Mouse (Mus musculus) cerebellum, adult (tissue): ENCODE results near the gene Vmn1r188.
"Not testable (repeated sequence)": the region's sequence is repeated elsewhere in the genome, so short reads cannot be mapped to it uniquely, and the experiment has no call there.

Source experiments
- ATAC-seq: cut with Nextera tagmentation; 2 replicates; pipeline ENCODE4 v1.9.2; 2017; ENCODE audit warnings: mild to moderate bottlenecking, moderate library complexity, mixed read lengths; ENCODE audit not compliant: insufficient number of reproducible peaks, low FRiP score, low TSS enrichment

Gene Vmn1r188

DNA sequence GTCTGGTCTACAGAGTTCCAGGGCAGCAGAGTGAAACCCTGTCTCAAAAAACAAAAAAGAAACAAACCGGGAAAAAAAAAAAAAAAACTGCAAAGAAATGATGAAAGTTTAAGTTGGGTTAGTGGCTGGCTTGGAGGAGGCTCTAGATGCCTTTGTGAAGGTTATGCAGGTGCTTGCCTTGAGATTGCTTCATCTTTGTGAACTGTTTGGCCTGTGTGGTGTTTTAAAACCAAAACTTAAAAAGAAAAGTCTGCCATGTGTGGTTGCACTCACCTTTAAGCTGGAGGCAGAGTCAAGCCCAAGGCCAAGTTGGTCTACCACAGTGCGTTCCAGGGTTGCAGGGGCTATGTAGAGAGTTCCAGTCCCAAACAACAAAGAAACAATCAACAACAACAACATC, 35.2 kb upstream of the Vmn1r188 start:
- ATAC-seq, result no peak

DNA sequence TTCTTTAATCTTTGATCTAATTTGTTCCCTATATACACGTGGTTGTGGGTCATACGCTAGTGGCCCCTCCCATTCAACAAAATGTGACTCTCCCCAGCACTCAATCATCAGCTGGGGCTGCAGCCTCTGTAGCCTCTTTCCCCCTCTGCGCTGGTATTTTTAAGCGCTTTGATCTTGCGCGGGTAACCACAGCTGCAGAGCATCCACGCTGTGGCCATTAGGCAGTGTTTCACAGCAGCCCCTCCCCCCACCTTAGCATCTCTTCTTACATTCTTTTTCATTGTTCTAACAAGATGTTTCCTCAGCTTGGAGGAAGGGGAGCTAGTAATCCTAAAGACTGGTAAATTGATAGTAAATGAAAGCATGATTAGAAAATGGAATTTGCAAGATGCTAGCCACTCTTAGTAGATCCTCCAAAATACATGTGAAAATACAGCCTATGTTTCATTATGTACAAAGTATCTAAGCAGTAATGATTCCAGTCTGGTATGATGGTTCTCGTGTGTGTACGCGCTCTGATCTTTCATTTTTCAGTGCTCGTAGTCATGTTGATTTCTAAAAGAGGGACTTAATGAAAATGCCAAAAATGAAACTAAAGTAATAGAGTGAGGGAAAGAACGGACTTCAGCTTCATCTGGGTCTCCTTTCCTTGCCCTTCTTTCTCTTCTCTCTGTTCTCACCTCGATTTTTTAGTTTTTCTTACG, 34.4 kb upstream of the Vmn1r188 start:
- no peak for ATAC-seq

DNA sequence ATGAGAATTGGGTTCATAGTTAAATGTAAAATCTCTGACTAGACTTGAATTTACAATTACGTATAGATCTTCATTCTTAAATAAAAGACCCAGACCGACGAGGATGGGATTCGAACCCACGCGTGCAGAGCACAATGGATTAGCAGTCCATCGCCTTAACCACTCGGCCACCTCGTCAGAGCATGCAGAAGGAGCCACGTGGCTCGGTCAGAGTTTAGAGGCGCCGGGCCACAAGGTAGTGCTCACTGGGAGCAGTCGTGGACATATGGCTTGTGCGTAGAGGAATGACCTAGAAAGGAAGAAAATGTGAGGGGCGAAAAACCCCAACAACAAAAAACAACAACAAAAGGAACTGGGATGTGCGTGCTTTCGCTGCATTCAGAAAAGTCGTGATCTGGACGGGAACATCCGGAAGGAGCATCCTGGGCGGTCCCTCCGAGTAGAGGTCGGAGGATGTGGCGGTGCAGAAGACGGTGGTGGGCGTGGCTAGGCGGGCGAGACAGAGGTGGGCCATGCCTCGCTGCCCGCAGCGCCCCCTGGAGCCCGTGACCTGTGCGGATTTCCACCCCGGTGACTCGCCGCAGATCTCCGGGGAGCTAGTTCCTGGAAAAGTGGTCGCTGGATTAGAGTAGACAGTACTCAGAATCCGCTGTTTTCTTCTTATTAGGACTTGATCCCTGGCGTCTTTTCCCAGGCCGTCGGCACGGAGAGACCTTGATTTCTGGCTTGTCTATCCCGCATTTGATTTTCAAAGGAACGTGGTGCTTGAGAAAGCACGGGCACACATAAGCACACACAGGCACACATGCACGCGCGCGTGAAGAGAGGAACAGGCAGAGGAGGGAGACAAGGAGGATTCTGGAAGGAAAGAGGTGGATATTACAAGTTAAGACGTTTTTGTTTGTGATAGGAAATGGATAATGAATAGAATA, 33.4 kb upstream of the Vmn1r188 start:
- peak; percentile 88 for ATAC-seq

DNA sequence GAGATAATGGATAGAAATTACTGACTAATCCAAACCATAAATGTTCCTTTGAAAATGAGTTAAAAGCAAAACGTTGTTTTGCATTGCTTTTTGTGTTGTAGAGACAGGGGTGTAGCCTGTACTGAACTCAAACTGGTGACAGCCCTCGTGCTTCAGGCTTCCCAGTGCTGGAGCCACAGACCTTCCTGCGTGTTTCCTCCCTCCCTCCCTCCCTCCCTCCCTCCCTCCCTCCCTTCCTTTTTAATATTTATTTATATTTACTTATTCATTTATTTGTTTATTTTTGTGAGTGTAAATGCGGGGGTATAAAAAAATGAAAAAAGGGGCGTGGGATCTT, 32.7 kb upstream of the Vmn1r188 start:
- ATAC-seq, result no peak

DNA sequence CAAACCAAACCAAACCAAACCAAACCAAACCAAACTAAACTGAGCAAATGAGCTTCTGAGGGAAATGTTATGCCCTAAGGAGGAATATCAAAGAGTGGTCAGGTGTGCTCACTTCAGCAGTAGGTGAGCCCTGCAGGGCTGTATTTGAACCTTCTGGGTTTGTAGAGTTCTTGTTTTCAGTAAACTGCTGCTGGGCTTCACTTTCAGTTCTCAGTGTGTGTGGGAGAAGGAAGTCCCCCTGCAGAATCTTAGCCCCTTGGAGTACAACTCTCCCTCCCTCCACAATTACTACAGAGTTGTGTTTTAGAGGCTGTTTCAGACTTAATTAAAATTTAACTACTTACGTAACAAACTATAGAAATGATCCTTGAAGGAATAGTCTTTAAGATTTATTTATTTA, 30.5 kb upstream of the Vmn1r188 start:
- ATAC-seq, result no peak

DNA sequence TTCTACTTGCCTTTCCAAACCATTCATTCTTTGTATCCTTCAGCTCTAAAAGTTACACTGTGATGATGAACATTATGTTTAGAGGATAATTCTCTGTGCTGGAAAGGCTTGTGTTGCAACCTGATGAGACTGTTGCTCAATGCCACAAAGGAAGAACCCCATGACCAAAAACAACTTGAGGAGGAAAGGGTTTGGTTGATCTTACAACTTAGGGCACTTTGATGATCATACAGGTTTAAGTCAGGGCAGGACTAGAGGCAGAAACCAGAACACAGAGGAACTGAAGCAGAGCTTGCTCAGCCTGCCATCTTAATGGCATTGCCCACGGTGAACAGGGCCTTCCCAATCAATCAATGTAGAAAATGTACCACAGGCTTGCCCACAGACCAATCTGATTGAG, 22.8 kb upstream of the Vmn1r188 start:
- ATAC-seq, result no peak

DNA sequence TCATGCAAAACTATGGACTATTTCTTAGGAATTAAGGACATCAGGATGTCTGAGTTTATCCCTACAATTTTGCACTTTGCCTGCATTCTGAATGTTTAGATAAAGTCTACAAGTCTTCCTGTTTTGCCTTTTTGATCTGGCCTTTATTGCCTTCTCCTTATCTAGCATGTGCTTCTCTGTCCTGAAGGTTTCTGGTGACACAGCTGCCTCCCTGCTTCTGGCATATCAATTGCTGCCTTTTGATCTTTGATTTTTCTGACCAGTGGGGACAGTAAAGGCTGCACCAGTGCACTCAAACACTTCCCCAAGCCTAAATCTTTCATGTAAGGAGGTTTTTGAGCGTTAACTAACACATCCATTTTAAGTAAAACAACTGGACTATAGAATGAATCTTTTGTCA, 20.8 kb upstream of the Vmn1r188 start:
- ATAC-seq, result no peak

DNA sequence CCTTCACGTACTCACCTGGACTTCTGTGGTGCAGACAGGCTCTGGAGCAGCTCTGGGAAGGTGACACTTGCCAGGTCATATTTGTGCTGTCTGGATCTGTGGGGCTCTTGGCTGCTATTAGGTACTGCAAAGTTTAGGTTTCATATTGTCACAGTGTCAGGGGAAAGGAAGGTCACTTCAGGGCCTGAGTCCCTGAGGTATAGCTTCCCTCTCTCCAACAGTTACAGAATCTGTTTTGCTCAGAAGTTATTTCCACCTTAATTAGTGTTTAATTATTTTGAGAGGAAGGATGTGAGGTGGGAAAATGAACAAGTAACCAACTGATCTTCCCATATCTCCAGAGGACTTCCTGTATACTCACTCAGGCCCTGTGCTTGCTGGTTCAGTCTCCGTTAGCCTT, 21.5 kb downstream of the Vmn1r188 start, which contains the start of gene Vmn1r189:
Gene Vmn1r189, minus strand, starts transcription at position 101 of the 400 bp plus-strand sequence.
- not testable (repeated sequence) for ATAC-seq

DNA sequence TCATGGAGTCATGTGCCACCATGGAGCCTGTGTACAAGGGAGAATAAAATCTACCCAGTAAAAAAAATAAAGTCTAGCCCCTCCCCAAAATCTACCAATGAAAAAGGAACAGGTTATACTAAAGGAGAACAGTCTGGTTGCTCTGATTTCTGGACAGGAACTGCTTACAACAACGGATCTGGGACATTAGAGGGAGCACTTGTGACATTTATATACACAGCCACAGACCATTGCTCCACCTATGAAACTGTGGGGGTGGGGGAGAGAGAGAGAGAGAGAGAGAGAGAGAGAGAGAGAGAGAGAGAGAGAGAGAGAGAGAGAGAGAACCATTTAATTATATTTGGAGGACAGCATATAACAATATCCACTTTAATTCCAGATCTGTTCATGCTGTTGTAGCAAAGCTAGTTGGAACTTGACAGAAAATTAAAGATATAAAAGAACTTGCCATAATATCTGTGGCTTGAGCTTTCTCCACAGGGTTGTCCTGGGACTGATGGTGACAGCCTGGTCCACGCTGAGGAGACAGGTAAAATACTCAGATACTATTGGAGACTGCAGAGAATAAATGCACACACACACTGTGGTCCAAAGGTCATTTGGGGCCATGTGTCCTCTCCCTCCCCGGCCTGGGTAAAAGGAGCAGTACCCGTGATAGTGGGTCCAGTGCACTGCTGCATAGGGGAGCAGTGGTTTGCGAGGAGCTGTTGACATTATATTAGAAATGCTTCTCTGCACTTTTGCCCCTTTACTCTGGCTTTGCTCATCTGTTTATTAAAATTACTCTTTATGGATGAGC, 52.5 kb downstream of the Vmn1r188 start:
- ATAC-seq, result not testable (repeated sequence)
